Mouse (Mus musculus) embryo, embryonic 11.5 days (tissue): ENCODE results near the gene Shpk.

Experiments
- DNase-seq: peaks from one replicate; pipeline ENCODE4 v3.0.0-alpha.2; 2012; ENCODE audit warnings: low read depth, low spot score

The Shpk gene

DNA sequence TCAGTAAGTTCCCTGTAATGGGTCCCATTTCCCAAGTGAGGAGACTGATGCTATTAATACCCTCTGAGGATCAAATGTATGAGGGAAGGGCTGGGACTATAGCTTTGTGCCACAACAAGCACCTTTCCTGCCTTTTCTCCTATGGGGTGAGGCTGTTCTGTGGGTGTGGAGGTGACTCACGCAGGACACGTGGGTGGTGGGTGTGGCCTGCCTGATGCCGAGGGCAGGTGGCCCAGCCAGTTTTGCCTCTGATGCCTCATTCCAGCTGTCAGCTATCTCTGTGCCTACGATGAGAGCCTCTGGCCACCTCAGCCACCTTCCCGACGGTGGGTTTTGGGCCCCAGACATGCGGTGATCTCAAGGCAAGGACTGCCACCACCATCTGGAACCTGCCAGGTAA, 68.0 kb downstream of the Shpk start, which contains the start of gene Trpv3:
Gene Trpv3 (plus strand): TSS at position 122 of the 400 bp plus-strand sequence.
- DNase-seq = no peak
